Mouse (Mus musculus): Measurements from ENCODE around the gene Lama5. TPM values are rescaled to one million over a fixed set of nuclear protein-coding genes. Genes with fewer than 3 reads are reported as not detected.

Gene Lama5
- polyA plus RNA-seq, 1 experiment, result 8.3 TPM

DNA sequence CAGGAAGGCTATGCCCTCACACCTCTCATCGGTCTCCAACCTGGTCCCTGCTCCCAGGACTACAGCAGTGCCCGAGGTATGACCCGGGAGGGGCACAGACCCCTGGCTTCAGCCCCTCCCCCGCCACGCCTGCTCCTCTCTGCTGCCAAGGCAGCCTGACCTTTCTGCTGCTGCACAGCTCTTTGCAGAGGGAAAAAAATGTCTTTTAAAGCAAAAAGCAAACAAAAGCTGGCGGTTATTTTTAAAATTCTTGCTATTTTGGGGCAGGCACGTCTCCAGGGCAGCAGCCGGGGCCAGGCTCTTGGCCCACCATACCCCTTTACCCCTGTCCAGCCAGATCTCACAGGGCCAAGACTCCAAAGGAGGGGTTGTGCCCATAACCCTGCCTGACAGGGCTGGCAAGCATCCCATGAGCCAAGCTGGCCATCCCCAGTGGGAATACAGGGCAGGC lies 10.6 kb downstream of the Lama5 start:
- H3K36me3 ChIP-seq (ENCODE audit: control insufficient read depth, insufficient read depth, low read length), result no peaks in the 10 kb centered on the region
- no peaks in the 10 kb centered on the region for H3K27me3 ChIP-seq (ENCODE audit: control insufficient read depth, insufficient read depth, low read length)
- TF ChIP-seq POLR2A (IDR thresholded peaks at IDR 0.05; ENCODE audit: control insufficient read depth, low read depth, low read length) (no peak), CTCF (IDR thresholded peaks at IDR 0.05; ENCODE audit: control insufficient read depth, insufficient read depth, insufficient replicate concordance, low read depth, low read length) (no peak)
- H3K4me3 ChIP-seq (ENCODE audit: control insufficient read depth, low read depth, low read length), result no peak overlapping the region
- H3K27ac ChIP-seq (ENCODE audit: control insufficient read depth, insufficient read depth, low read depth, low read length), result no peak overlapping the region
- H3K4me1 ChIP-seq (ENCODE audit: control insufficient read depth, insufficient read depth, low read length), result peaks cover 2% of the 10 kb centered on the region; the same call in 1 of the 2 replicates

DNA sequence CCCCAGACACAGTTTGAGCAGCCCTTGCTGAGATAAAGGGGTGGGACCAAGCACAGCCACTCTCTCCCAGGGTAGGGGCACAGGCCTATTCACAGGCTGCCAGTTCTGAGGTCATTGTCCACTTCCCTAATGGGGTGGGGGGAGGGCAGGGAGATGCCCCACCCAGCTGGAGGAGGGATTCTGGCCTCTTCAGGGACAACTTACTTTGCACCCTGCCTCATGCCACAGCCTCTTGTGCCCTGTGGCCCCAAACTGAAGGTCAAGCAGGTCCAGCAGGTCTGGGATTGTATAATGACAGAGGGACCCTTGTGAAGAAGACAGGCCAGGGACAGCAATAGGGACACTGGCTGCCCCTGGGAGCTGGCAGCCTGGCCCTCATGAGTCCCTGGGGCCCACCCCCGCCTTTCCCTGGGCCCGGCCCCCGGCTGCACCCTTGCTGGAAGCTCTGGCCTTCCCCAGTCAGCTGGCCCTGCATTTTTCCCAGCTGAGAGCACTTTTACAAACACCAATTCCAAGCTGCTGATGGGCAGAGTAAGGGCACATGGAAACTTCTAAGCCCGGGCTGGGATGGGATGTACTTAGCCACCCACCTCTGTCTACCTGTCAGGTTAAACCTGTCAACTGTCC lies 11.2 kb downstream of the Lama5 start:
- H3K4me3 ChIP-seq (ENCODE audit: control insufficient read depth, low read depth, low read length), result no peak overlapping the region
- no peaks in the 10 kb centered on the region for H3K36me3 ChIP-seq (ENCODE audit: control insufficient read depth, insufficient read depth, low read length)
- no peaks in the 10 kb centered on the region for H3K27me3 ChIP-seq (ENCODE audit: control insufficient read depth, insufficient read depth, low read length)
- TF ChIP-seq POLR2A (IDR thresholded peaks at IDR 0.05; ENCODE audit: control insufficient read depth, low read depth, low read length) (no peak), CTCF (IDR thresholded peaks at IDR 0.05; ENCODE audit: control insufficient read depth, insufficient read depth, insufficient replicate concordance, low read depth, low read length) (no peak)
- peaks cover 2% of the 10 kb centered on the region; the same call in 1 of the 2 replicates for H3K4me1 ChIP-seq (ENCODE audit: control insufficient read depth, insufficient read depth, low read length)
- H3K27ac ChIP-seq (ENCODE audit: control insufficient read depth, insufficient read depth, low read depth, low read length), result no peak overlapping the region

DNA sequence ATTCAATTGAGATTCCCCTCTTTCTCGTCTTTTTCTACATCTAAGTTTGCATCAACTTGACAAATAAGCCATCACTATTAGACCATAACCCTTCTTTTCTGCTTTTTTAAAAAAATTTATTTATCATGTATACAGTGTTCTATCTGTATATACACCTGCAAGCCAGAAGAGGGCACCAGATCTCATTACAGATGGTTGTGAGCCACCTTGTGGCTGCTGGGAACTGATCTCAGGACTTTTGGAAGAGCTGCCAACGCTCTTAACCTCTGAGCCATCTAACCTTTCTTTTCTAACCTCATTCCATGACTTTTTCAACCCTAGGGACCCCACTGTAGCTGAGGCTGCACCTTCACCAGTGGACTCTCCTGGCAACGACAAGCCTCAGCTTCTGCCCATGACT lies 13.4 kb downstream of the Lama5 start:
- Histone ChIP-seq H3K4me1 (ENCODE audit: control insufficient read depth, insufficient read depth, low read length) (peaks cover 2% of the 10 kb centered on the region; the same call in 1 of the 2 replicates), H3K36me3 (ENCODE audit: control insufficient read depth, insufficient read depth, low read length) (no peaks in the 10 kb centered on the region), H3K4me3 (ENCODE audit: control insufficient read depth, low read depth, low read length) (no peak overlapping the region), H3K27me3 (ENCODE audit: control insufficient read depth, insufficient read depth, low read length) (no peaks in the 10 kb centered on the region), H3K27ac (ENCODE audit: control insufficient read depth, insufficient read depth, low read depth, low read length) (no peak overlapping the region)
- TF ChIP-seq CTCF (IDR thresholded peaks at IDR 0.05; ENCODE audit: control insufficient read depth, insufficient read depth, insufficient replicate concordance, low read depth, low read length) (no peak), POLR2A (IDR thresholded peaks at IDR 0.05; ENCODE audit: control insufficient read depth, low read depth, low read length) (no peak)

DNA sequence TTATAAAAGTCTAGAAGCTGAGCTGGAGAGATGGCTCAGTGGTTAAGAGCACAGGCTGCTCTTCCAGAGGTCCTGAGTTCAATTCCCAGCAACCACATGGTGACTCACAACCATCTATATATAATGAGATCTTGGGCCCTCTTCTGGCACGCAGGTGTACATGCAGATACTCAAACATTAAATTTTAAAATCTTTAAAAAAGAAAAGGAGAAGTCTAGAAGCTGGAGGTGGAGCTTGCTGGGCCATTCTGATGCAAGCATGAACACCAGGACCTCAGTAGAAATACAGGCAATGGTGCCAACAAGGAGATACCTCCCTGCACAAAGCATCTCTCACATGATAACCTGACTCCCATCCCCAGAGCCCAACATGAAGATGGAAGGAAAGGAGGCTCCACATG lies 16.7 kb downstream of the Lama5 start:
- H3K4me1 ChIP-seq (ENCODE audit: control insufficient read depth, insufficient read depth, low read length), result no peaks in the 10 kb centered on the region

DNA sequence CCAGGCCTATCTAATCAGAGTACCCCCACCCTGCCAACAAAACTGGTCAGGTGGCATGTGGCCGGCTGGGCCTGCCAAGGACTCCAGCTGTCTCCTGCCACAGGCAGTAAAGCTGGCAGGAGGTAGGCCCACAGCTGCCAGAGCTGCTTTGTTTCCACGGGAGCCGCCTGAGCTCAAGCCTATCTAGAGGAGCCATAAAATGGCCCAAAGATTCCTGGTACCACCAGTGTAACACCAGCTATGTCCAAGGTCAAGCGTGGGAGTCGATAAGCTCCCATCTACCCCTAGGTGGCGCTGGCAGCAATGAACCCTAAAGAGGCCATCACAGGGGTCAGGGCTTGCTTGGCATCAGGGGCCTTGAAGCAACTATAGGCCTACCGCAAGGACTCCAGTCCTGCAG lies 17.8 kb downstream of the Lama5 start:
- H3K4me1 ChIP-seq (ENCODE audit: control insufficient read depth, insufficient read depth, low read length), result no peaks in the 10 kb centered on the region
- H3K27me3 ChIP-seq (ENCODE audit: control insufficient read depth, insufficient read depth, low read length), result no peaks in the 10 kb centered on the region
- no peak overlapping the region for H3K27ac ChIP-seq (ENCODE audit: control insufficient read depth, insufficient read depth, low read depth, low read length)
- H3K36me3 ChIP-seq (ENCODE audit: control insufficient read depth, insufficient read depth, low read length), result no peaks in the 10 kb centered on the region
- no peak overlapping the region for H3K4me3 ChIP-seq (ENCODE audit: control insufficient read depth, low read depth, low read length)
- TF ChIP-seq POLR2A (IDR thresholded peaks at IDR 0.05; ENCODE audit: control insufficient read depth, low read depth, low read length) (no peak), CTCF (IDR thresholded peaks at IDR 0.05; ENCODE audit: control insufficient read depth, insufficient read depth, insufficient replicate concordance, low read depth, low read length) (peak; percentile 55; the same call in 1 of the 2 replicates)

More for the DNA sequence above, 16.7 kb downstream of the Lama5 start:
- Histone ChIP-seq H3K27ac (ENCODE audit: control insufficient read depth, insufficient read depth, low read depth, low read length) (no peak overlapping the region), H3K27me3 (ENCODE audit: control insufficient read depth, insufficient read depth, low read length) (no peaks in the 10 kb centered on the region), H3K4me3 (ENCODE audit: control insufficient read depth, low read depth, low read length) (no peak overlapping the region), H3K36me3 (ENCODE audit: control insufficient read depth, insufficient read depth, low read length) (no peaks in the 10 kb centered on the region)
- TF ChIP-seq POLR2A (IDR thresholded peaks at IDR 0.05; ENCODE audit: control insufficient read depth, low read depth, low read length), result no peak
- TF ChIP-seq CTCF (IDR thresholded peaks at IDR 0.05; ENCODE audit: control insufficient read depth, insufficient read depth, insufficient replicate concordance, low read depth, low read length), result no peak

DNA sequence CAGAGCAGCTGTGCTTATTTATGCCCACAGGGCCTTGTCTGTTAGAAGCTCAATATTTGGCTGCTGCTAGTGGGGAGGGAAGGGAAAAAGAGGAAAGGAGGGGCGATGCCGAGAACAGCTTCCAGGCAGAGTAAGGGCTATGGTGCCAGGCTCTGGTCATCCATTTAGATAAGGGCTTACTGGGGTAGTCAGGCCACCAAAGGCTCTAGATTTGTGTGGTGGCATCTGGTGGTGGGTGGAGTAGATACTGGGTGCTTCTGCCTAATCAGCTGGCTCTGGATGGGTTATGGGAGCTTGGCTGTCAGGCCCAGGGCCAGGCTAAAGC lies 19.7 kb downstream of the Lama5 start:
- no peak overlapping the region for H3K27ac ChIP-seq (ENCODE audit: control insufficient read depth, insufficient read depth, low read depth, low read length)
- no peak for TF ChIP-seq CTCF (IDR thresholded peaks at IDR 0.05; ENCODE audit: control insufficient read depth, insufficient read depth, insufficient replicate concordance, low read depth, low read length)
- TF ChIP-seq POLR2A (IDR thresholded peaks at IDR 0.05; ENCODE audit: control insufficient read depth, low read depth, low read length), result no peak
- no peaks in the 10 kb centered on the region for H3K4me1 ChIP-seq (ENCODE audit: control insufficient read depth, insufficient read depth, low read length)
- H3K4me3 ChIP-seq (ENCODE audit: control insufficient read depth, low read depth, low read length), result no peak overlapping the region
- no peaks in the 10 kb centered on the region for H3K27me3 ChIP-seq (ENCODE audit: control insufficient read depth, insufficient read depth, low read length)
- no peaks in the 10 kb centered on the region for H3K36me3 ChIP-seq (ENCODE audit: control insufficient read depth, insufficient read depth, low read length)

DNA sequence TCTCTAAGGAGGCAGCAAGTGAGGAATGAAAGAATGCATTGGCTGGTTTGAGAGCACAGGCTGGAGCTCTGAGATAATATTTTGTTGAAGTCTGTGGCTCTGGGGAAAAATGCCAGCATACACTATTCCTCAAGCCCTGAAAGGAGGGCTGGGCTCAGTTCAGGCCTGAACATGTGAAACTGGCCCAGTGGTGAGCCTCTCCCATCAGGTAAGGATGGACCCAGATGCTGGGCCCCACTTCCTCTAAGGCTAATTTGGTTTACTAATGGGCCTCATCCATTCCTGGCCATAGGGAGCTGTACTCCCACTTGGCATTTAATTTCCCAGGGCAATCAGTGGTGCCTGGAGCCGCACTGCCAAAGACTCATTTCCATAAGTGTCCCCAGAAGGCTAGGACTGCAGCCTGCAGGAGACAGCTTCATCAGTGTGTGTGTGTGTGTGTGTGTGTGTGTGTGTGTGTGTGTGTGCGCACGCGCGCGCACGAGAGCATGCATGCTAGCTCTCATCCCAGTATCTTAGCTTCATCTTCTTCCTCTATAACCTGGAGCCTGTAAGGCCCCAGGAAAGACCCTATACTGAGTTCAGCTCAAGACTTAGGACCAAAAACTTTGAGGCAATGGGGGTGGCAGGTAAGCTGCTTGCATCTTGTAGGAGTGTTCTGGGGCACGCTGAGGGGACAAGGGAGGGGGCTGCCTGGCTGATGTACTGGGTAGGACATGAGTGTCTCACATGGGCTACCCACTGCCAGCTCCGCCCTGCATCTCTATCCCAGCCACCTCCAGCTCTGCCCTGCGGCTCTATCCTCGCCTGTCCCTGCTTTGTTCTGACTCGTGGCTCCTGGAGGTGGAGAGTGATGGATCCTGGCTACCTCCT lies 20.3 kb downstream of the Lama5 start:
- H3K36me3 ChIP-seq (ENCODE audit: control insufficient read depth, insufficient read depth, low read length), result no peaks in the 10 kb centered on the region
- TF ChIP-seq CTCF (IDR thresholded peaks at IDR 0.05; ENCODE audit: control insufficient read depth, insufficient read depth, insufficient replicate concordance, low read depth, low read length), result no peak
- no peak for TF ChIP-seq POLR2A (IDR thresholded peaks at IDR 0.05; ENCODE audit: control insufficient read depth, low read depth, low read length)
- no peak overlapping the region for H3K27ac ChIP-seq (ENCODE audit: control insufficient read depth, insufficient read depth, low read depth, low read length)
- H3K4me1 ChIP-seq (ENCODE audit: control insufficient read depth, insufficient read depth, low read length), result no peaks in the 10 kb centered on the region
- no peaks in the 10 kb centered on the region for H3K27me3 ChIP-seq (ENCODE audit: control insufficient read depth, insufficient read depth, low read length)
- no peak overlapping the region for H3K4me3 ChIP-seq (ENCODE audit: control insufficient read depth, low read depth, low read length)
